Mouse (Mus musculus) kidney, adult 2 months (tissue): ENCODE measurements around the gene Rnaseh2a. TPM values are rescaled to one million over a fixed set of nuclear protein-coding genes. Genes with fewer than 3 reads are reported as not detected.

ENCODE experiments used
- DNase-seq: peaks from one replicate; pipeline ENCODE4 v3.0.0; 2021
- H3K27ac ChIP-seq: fragments of 200-500 bp; 2 replicates; pipeline ENCODE4 v1.5.1; 2012; ENCODE audit warnings: low read depth, low read length, control low read depth, inconsistent platforms; ENCODE audit not compliant: insufficient read depth
- H3K27me3 ChIP-seq: fragments of 200-500 bp; replicated peaks from 2 replicates; pipeline ENCODE4 v1.6.1; 2012; ENCODE audit warnings: mild to moderate bottlenecking, moderate library complexity, low read length, inconsistent platforms; ENCODE audit not compliant: control insufficient read depth, insufficient read depth
- H3K36me3 ChIP-seq: fragments of 200-500 bp; 2 replicates; pipeline ENCODE4 v1.6.1; 2012; ENCODE audit warnings: mild to moderate bottlenecking, moderate library complexity, low read length, inconsistent platforms; ENCODE audit not compliant: control insufficient read depth, insufficient read depth
- H3K4me1 ChIP-seq: fragments of 200-500 bp; 2 replicates; pipeline ENCODE4 v1.6.1; 2011; ENCODE audit warnings: low read length; ENCODE audit not compliant: control insufficient read depth, insufficient read depth
- H3K4me3 ChIP-seq: fragments of 200-500 bp; 2 replicates; pipeline ENCODE4 v1.5.1; 2011; ENCODE audit warnings: mild to moderate bottlenecking, low read depth, low read length, control low read depth; ENCODE audit not compliant: insufficient read depth
- CTCF ChIP-seq: fragments of 200-500 bp; conservative IDR thresholded peaks from 2 replicates; pipeline ENCODE4 v1.5.1; 2011; ENCODE audit warnings: low read depth, mild to moderate bottlenecking, control low read depth, low read length, moderate library complexity, mixed read lengths; ENCODE audit not compliant: insufficient read depth, insufficient read length
- POLR2A ChIP-seq: fragments of 200-500 bp; IDR thresholded peaks from one replicate; pipeline ENCODE4 v1.6.1; 2011; ENCODE audit warnings: low read depth, low read length, control low read depth
- WGBS: fragments of 180-500 bp; shearing (Covaris S2); methylation state at CpG from one replicate; pipeline ENCODE4 v1.1.7; 2018; 5-methylcytosine and 5-hydroxymethylcytosine counted together
- polyA plus RNA-seq: library from polyadenylated mRNA; depleted of rRNA; stranded (reverse); fragments of >200 nt; gene quantifications from 2 replicates; pipeline ENCODE4 v1.2.3, GENCODE M21; 2012

Rnaseh2a gene
- polyA plus RNA-seq, 1 experiment, result 34.4 TPM

DNA sequence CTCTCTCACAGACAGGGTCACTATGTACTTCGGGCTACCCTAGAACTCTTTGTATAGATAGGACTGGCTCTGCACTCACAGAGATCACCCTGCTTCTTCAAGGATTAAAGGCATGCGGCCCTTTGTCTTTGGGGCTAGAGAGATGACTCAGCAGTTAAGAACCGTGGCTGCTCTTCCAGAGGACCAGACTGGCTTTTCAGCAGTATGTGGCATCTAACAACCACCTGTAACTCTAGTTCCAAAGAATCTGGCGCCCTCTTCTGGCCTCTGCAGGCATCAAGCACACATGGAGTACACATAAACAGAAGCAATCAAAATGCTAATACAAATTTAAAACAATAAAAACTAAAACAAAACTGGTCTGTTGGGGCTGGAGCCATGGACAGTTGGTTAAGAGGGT is 55.6 kb downstream of the Rnaseh2a start:
- no peaks in the 10 kb centered on the region for H3K27me3 ChIP-seq
- DNase-seq, result peak; percentile 36
- WGBS, result 32% methylated on average over 4 of the region's 4 CpGs
- H3K4me3 ChIP-seq, result no peak overlapping the region
- H3K27ac ChIP-seq, result no peak overlapping the region
- no peak for TF ChIP-seq POLR2A
- TF ChIP-seq CTCF, result peak; percentile 47
- no peaks in the 10 kb centered on the region for H3K4me1 ChIP-seq
- H3K36me3 ChIP-seq, result no peaks in the 10 kb centered on the region

- Histone ChIP-seq H3K4me3 (peak overlapping the region; percentile 42), H3K36me3 (no peaks in the 10 kb centered on the region), H3K27ac (no peak overlapping the region), H3K27me3 (no peaks in the 10 kb centered on the region), H3K4me1 (no peaks in the 10 kb centered on the region)
- no peak for DNase-seq
- 9% methylated on average over 9 of the region's 9 CpGs for WGBS
- no peak for TF ChIP-seq POLR2A
- TF ChIP-seq CTCF, result no peak
These were observed 56.1 kb downstream of the Rnaseh2a start for GRCm38 (mm10) chr8:84913502-84913900.

DNA sequence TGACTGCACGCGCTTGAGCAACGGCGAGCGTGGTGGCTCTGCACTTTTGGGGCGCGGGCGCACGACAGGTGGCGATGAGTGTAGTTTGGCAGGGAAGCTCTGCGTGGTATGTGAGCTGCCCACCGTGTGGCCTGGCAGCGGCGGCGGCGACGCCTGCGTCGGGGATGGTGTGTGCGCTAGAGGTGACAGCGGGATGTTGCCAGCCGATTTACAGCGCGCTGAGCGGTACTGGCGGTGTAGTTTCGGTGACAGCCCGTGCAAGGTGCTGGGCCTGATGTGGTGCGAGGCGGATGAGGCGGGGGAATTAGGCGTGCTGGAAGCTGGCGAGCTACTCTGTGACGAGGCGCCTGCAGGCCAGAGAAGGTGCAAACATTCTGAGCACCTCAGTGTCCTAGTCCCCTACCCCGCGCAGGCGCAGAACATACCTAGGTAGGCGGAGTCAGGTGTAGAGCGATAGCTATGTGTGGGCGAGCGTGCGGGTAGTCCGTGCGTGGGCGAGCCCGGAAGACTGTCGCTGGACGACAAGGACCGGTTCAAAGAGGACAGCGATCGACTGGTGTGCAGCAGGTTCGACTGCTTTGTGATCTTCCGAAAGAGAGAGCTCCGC is 56.6 kb downstream of the Rnaseh2a start:
- 2% methylated on average over 55 of the region's 55 CpGs for WGBS
- Histone ChIP-seq H3K4me1 (no peaks in the 10 kb centered on the region; the same call in 1 of the 2 replicates), H3K27me3 (no peaks in the 10 kb centered on the region), H3K4me3 (peak overlapping the region; percentile 42), H3K36me3 (no peaks in the 10 kb centered on the region), H3K27ac (no peak overlapping the region)
- DNase-seq, result peak; percentile 84
- no peak for TF ChIP-seq POLR2A
- TF ChIP-seq CTCF, result no peak

DNA sequence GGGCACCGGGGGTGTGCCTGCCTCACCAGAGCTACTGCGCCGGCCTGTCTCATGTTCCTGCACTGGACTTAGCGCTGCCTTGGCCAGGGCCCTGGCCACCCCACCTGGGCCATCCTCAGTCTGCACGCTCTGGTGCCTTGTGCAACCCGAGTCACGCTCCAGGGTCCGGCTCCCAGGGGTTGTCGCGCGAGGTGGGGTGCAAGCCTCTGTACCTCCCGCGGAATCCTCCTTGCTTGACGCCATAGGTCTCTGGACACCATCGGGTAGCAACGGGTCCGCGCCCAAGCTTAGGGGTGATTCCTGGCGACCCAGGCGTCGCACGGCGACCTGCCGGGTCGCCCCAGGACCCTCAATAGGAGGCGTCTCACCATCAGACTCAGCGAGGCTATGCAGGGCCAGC is 57.2 kb downstream of the Rnaseh2a start:
- H3K27me3 ChIP-seq, result no peaks in the 10 kb centered on the region
- WGBS, result 30% methylated on average over 27 of the region's 27 CpGs

DNA sequence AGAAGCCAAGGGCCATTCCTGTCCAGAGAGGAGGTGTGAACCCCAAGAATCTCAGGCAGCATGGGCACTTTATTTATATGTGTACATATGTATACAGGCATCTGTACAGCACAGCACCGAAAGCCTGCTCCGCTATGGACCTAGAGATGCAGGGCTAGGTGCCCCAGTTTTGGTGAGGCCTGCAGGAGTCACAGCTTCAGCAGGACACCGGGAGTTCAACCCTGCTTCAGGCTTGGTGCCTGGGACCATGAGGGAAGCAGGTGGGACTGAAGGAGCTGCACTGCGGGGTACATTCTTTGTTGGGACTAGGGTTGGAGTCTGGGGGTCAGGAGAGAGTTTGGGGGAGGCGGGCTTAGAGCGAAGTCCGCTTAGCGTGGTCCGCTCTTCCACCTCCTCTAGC is 57.7 kb downstream of the Rnaseh2a start:
- H3K27me3 ChIP-seq, result no peaks in the 10 kb centered on the region
- H3K27ac ChIP-seq, result no peak overlapping the region
- no peaks in the 10 kb centered on the region for H3K36me3 ChIP-seq
- WGBS, result 95% methylated on average over 9 of the region's 9 CpGs
- no peak overlapping the region for H3K4me3 ChIP-seq
- H3K4me1 ChIP-seq, result no peaks in the 10 kb centered on the region; the same call in 1 of the 2 replicates
- DNase-seq, result no peak
- no peak for TF ChIP-seq POLR2A
- no peak for TF ChIP-seq CTCF

More for the DNA sequence above, 57.2 kb downstream of the Rnaseh2a start:
- TF ChIP-seq POLR2A, result no peak
- no peak for TF ChIP-seq CTCF
- Histone ChIP-seq H3K4me1 (no peaks in the 10 kb centered on the region; the same call in 1 of the 2 replicates), H3K36me3 (no peaks in the 10 kb centered on the region), H3K4me3 (no peak overlapping the region), H3K27ac (no peak overlapping the region)
- DNase-seq, result no peak

DNA sequence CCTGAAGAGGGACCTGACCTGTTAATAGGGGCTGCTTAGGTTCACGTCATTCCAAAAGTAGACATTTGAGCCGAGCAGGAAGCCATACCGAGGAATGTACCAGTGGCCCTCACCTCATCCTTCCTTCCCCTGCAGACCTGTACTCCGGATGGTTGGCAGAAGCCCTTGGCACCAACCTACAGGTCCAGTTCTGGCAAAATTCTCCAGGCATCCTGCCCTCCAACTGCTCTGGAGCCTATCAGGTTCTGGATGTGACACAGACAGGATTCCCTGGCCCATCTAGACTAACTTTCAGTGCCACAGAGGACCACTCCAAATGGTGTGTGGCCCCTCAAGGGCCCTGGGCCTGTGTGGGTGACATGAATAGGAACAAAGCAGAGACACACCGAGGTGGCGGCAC is 59.0 kb downstream of the Rnaseh2a start:
- no peak overlapping the region for H3K4me3 ChIP-seq
- no peak for DNase-seq
- TF ChIP-seq CTCF (no peak), POLR2A (no peak)
- H3K27me3 ChIP-seq, result no peaks in the 10 kb centered on the region
- no peaks in the 10 kb centered on the region for H3K36me3 ChIP-seq
- H3K4me1 ChIP-seq, result no peaks in the 10 kb centered on the region; the same call in 1 of the 2 replicates
- 84% methylated on average over 6 of the region's 6 CpGs for WGBS
- no peak overlapping the region for H3K27ac ChIP-seq

DNA sequence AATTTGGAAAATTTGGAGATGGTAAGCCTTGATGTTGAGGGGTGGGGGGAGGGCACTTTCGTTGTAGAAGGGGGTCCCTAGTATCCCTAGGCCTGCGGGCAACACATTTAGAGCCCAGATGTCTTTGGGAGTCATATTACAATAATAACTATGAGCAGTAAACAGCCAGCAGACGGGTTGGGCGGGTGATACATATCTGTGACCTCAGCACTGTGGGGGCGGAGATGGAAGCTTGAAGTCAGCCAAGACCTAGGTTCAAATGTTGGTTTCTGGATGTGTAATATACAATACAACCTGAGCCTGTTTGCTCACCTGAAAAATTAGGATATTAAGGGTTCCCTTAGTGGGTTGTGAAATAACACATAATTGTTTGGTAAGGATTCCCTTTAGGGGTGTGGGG is 59.6 kb downstream of the Rnaseh2a start:
- H3K27ac ChIP-seq, result no peak overlapping the region
- H3K36me3 ChIP-seq, result no peaks in the 10 kb centered on the region
- TF ChIP-seq CTCF, result no peak
- no peak for TF ChIP-seq POLR2A
- H3K27me3 ChIP-seq, result no peaks in the 10 kb centered on the region
- H3K4me3 ChIP-seq, result no peak overlapping the region
- WGBS, result 83% methylated on average over 5 of the region's 5 CpGs
- no peak for DNase-seq
- H3K4me1 ChIP-seq, result no peaks in the 10 kb centered on the region; the same call in 1 of the 2 replicates
